Mouse (Mus musculus) heart, embryonic 14.5 days (tissue): ENCODE measurements at regions not wholly inside any gene's neighbourhood (a gene's known extent, or its start where the extent isn't known, plus 50 kb on each side); places are given as distances from the start of the nearest gene placed in this dataset.

Experiments
- ATAC-seq: fragments of 200-750 bp; cut with Nextera tagmentation; 2 replicates; pipeline ENCODE4 v1.8.0; 2017; ENCODE audit warnings: low read depth, moderate TSS enrichment; ENCODE audit not compliant: insufficient number of reproducible peaks, insufficient read depth, low FRiP score
- H3K27ac ChIP-seq, 2 experiments: fragments of 200-500 bp in 1 of 2; fragments of 300-500 bp in 1 of 2; sonication (generic) in 1 of 2; replicated peaks in 1 of 2; 2 replicates each; pipeline ENCODE4 v1.5.1; 2012 to 2014; ENCODE audit warnings: low read depth in 2 of 2, low read length in 2 of 2, control low read depth in 1 of 2, mild to moderate bottlenecking in 1 of 2, mixed read lengths in 1 of 2; ENCODE audit not compliant: control insufficient read depth in 1 of 2, insufficient read depth in 1 of 2
- H3K27me3 ChIP-seq: fragments of 300-500 bp; sonication (generic); 2 replicates; pipeline ENCODE4 v1.6.1; 2014; ENCODE audit warnings: mild to moderate bottlenecking, low read length, control low read depth; ENCODE audit not compliant: control insufficient read depth, insufficient read depth
- H3K36me3 ChIP-seq: fragments of 300-500 bp; sonication (generic); 2 replicates; pipeline ENCODE4 v1.6.1; 2014; ENCODE audit warnings: mild to moderate bottlenecking, control low read depth, low read length, mixed read lengths; ENCODE audit not compliant: control insufficient read depth, insufficient read depth
- H3K4me1 ChIP-seq, 2 experiments: fragments of 200-500 bp in 1 of 2; fragments of 300-500 bp in 1 of 2; sonication (generic) in 1 of 2; 2 replicates each; pipeline ENCODE4 v1.6.1; 2012 to 2014; ENCODE audit warnings: low read length in 2 of 2, control low read depth in 1 of 2, mixed read lengths in 1 of 2; ENCODE audit not compliant: control insufficient read depth in 2 of 2, insufficient read depth in 2 of 2
- H3K4me2 ChIP-seq: fragments of 300-500 bp; sonication (generic); 2 replicates; pipeline ENCODE4 v1.6.1; 2014; ENCODE audit warnings: mild to moderate bottlenecking, low read length
- H3K4me3 ChIP-seq, 2 experiments: fragments of 200-500 bp in 1 of 2; fragments of 300-500 bp in 1 of 2; sonication (generic) in 1 of 2; 2 replicates each; pipeline ENCODE4 v1.5.1; 2012 to 2014; ENCODE audit warnings: low read length in 2 of 2, mild to moderate bottlenecking in 2 of 2, control low read depth in 1 of 2, low read depth in 1 of 2, moderate library complexity in 1 of 2; ENCODE audit not compliant: control insufficient read depth in 1 of 2, insufficient read depth in 1 of 2
- H3K9ac ChIP-seq: fragments of 300-500 bp; sonication (generic); 2 replicates; pipeline ENCODE4 v1.6.1; 2014; ENCODE audit warnings: mild to moderate bottlenecking, low read length
- H3K9me3 ChIP-seq: fragments of 300-500 bp; sonication (generic); 2 replicates; pipeline ENCODE4 v1.6.1; 2016; ENCODE audit warnings: low read length, control low read depth; ENCODE audit not compliant: control insufficient read depth
- WGBS: fragments of 180-500 bp; shearing (Covaris S2); extraction: QIAGEN DNeasy Blood & Tissue Kit; methylation state at CpG from one replicate; pipeline ENCODE4 v1.1.7; 2014; 5-methylcytosine and 5-hydroxymethylcytosine counted together

DNA sequence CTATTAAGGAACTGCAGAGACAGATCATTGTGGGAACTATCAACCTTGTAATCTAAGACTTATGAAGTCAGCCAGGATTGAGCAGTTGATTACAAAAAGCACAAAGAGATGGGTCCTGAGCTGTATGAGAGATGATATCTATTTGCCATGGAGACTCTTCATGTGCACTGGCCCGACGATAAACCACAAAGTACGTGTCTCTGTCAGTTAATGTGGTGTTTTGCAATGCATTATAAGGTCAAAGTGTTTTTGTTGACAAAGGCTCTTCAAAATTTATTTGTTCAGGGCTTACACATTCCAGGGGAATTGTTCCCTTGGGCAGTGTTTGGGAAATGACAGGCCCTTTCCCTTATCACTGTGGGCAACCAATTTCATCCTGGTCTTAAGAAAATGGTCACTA is 65.7 kb upstream of the Thpo start:
- peaks cover 3 to 10% of the 10 kb centered on the region in 2 experiments; a peak in 3 of 4 replicates for H3K4me1 ChIP-seq
- ATAC-seq = no peak
- no peaks in the 10 kb centered on the region for H3K36me3 ChIP-seq
- H3K27ac ChIP-seq = no peak overlapping the region
- H3K9ac ChIP-seq = no peak overlapping the region
- WGBS = 89% methylated on average over 3 of the region's 3 CpGs
- no peaks in the 10 kb centered on the region for H3K9me3 ChIP-seq
- no peak overlapping the region for H3K4me2 ChIP-seq
- no peak overlapping the region for H3K4me3 ChIP-seq
- no peaks in the 10 kb centered on the region for H3K27me3 ChIP-seq

- no peaks in the 10 kb centered on the region for H3K9me3 ChIP-seq
- no peak overlapping the region for H3K4me2 ChIP-seq
- no peak overlapping the region for H3K4me3 ChIP-seq
- H3K27me3 ChIP-seq = no peaks in the 10 kb centered on the region
- no peaks in the 10 kb centered on the region for H3K36me3 ChIP-seq
- H3K9ac ChIP-seq = no peak overlapping the region
- 69% methylated on average over 4 of the region's 4 CpGs for WGBS
- no peak overlapping the region for H3K27ac ChIP-seq
- no peak for ATAC-seq
- 0 out of 4 replicates have a peak, but pooled peaks cover 0 to 4% of the 10 kb centered on the region in 2 experiments for H3K4me1 ChIP-seq
These were observed 63.8 kb upstream of the Thpo start for GRCm38 (mm10) chr16:20798115-20798514.

- Histone ChIP-seq H3K36me3 (no peaks in the 10 kb centered on the region), H3K9ac (no peak overlapping the region), H3K9me3 (no peaks in the 10 kb centered on the region), H3K4me2 (no peak overlapping the region), H3K27ac (no peak overlapping the region), H3K4me3 (no peak overlapping the region), H3K27me3 (no peaks in the 10 kb centered on the region), H3K4me1 (no peaks in the 10 kb centered on the region)
- ATAC-seq = no peak
- WGBS = 62% methylated on average over 1 of the region's 1 CpGs
These were observed 60.4 kb upstream of the Thpo start for GRCm38 (mm10) chr16:20794721-20795120.
